Mouse (Mus musculus): ENCODE data around the gene Fbf1.

DNA sequence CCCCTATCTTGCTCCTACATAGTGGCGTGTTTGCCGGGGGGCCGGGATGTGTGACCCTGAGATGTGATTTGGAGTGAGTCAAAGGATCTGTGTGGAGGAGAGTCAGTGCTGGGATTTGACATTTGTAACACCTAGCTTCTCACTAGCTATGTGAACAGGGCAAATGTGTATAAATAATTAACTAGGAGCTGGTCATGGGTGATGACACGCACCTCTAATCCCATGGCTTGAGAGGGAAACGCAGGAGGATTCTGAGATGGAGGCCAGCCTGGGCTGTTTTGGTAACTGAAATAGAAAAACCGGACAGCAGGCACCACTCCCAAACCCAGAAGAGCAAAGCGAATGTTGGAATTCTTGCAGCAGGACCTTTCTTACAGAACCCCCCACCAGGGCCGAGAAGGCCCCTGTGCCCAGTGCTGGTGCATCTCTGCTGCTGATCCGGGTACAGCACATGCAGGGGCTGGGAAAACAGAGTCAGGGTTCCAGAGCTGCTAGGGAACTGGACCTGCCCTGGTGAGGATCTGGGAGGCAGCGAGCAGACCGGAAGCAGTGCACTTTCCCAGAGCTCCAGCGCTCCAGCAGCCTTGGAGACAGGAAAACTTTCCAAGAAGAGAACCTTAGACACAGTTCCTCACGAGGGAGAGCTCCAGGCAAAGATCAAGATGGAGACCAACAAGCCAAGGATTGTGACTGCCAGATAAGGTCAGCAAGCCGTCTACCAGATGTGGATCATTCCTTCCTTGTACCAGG, 69.1 kb downstream of the Fbf1 start:
- no peak for TF ChIP-seq POLR2A (IDR thresholded peaks at IDR 0.05; ENCODE audit: borderline replicate concordance, low read depth, low read length)
- no peak for TF ChIP-seq CTCF (IDR thresholded peaks at IDR 0.05; ENCODE audit: low read depth, low read length)

All from bone marrow macrophage, adult 2 months (primary cell).